Mouse (Mus musculus) cerebellum, adult 2 months (tissue): Measurements from ENCODE around the gene Crtc2.

Experiments
- CTCF ChIP-seq: fragments of 200-500 bp; IDR thresholded peaks from 2 replicates; pipeline ENCODE4 v1.5.1; 2011; ENCODE audit warnings: low read depth, mild to moderate bottlenecking, control low read depth, low read length, moderate library complexity, borderline replicate concordance; ENCODE audit not compliant: insufficient read depth
- POLR2A ChIP-seq: fragments of 200-500 bp; IDR thresholded peaks from 2 replicates; pipeline ENCODE4 v1.6.1; 2011; ENCODE audit warnings: low read length, control low read depth, borderline replicate concordance; ENCODE audit not compliant: insufficient read depth

GRCm38 (mm10) chr3:90241669-90242358, 12.1 kb upstream of the Crtc2 start:
- no peak for TF ChIP-seq CTCF
- TF ChIP-seq POLR2A, result no peak
